Mouse (Mus musculus): ENCODE data around the gene Ovca2. TPM values are rescaled to one million over a fixed set of nuclear protein-coding genes. Genes with fewer than 3 reads are reported as not detected.

The Ovca2 gene
- polyA plus RNA-seq (2012; rRNA removed) = 15.3 and 21.1 TPM in 2 replicates

GRCm38 (mm10) chr11:75178672-75179208 is at the start of gene Ovca2:
TSS of gene Ovca2 (minus strand) at chr11:75178835.
- Histone ChIP-seq H3K4me1 (ENCODE audit: control insufficient read depth, insufficient read depth, low read length) (no peaks in the 10 kb centered on the region; the same call in 1 of the 2 replicates), H3K4me3 (replicated peaks; ENCODE audit: extremely low read depth, low read depth, low read length) (peak within 1 kb of the TSS; percentile 78)
- DNase-seq = peak; percentile 90
- TF ChIP-seq CTCF (IDR thresholded peaks at IDR 0.05; ENCODE audit: insufficient read depth, low read length) (peak; percentile 67), POLR2A (IDR thresholded peaks at IDR 0.05; ENCODE audit: borderline replicate concordance, extremely low read depth, low read depth, low read length) (peak; percentile 84)
- under 1% methylated on average over 33 of the region's 33 CpGs for WGBS

- TF ChIP-seq POLR2A (IDR thresholded peaks at IDR 0.05; ENCODE audit: borderline replicate concordance, extremely low read depth, low read depth, low read length) (no peak), CTCF (IDR thresholded peaks at IDR 0.05; ENCODE audit: insufficient read depth, low read length) (no peak)
- 60% methylated on average over 3 of the region's 3 CpGs for WGBS
- no peaks in the 10 kb centered on the region for H3K4me1 ChIP-seq (ENCODE audit: control insufficient read depth, insufficient read depth, low read length)
- no peak for DNase-seq
- H3K4me3 ChIP-seq (replicated peaks; ENCODE audit: extremely low read depth, low read depth, low read length) = no peak overlapping the region
These were observed 49.0 kb upstream of the Ovca2 start for GRCm38 (mm10) chr11:75227632-75228031.

GRCm38 (mm10) chr11:75224835-75225234 is 46.2 kb upstream of the Ovca2 start:
- WGBS = 82% methylated on average over 4 of the region's 4 CpGs
- Histone ChIP-seq H3K4me3 (replicated peaks; ENCODE audit: extremely low read depth, low read depth, low read length) (no peak overlapping the region), H3K4me1 (ENCODE audit: control insufficient read depth, insufficient read depth, low read length) (no peaks in the 10 kb centered on the region)
- no peak for TF ChIP-seq CTCF (IDR thresholded peaks at IDR 0.05; ENCODE audit: insufficient read depth, low read length)
- TF ChIP-seq POLR2A (IDR thresholded peaks at IDR 0.05; ENCODE audit: borderline replicate concordance, extremely low read depth, low read depth, low read length) = no peak
- no peak for DNase-seq

GRCm38 (mm10) chr11:75224062-75224461 is 45.4 kb upstream of the Ovca2 start:
- Histone ChIP-seq H3K4me3 (replicated peaks; ENCODE audit: extremely low read depth, low read depth, low read length) (no peak overlapping the region), H3K4me1 (ENCODE audit: control insufficient read depth, insufficient read depth, low read length) (no peaks in the 10 kb centered on the region)
- 93% methylated on average over 12 of the region's 12 CpGs for WGBS
- no peak for TF ChIP-seq POLR2A (IDR thresholded peaks at IDR 0.05; ENCODE audit: borderline replicate concordance, extremely low read depth, low read depth, low read length)
- TF ChIP-seq CTCF (IDR thresholded peaks at IDR 0.05; ENCODE audit: insufficient read depth, low read length) = no peak
- no peak for DNase-seq

- H3K4me3 ChIP-seq (replicated peaks; ENCODE audit: extremely low read depth, low read depth, low read length) = no peak overlapping the region
- TF ChIP-seq POLR2A (IDR thresholded peaks at IDR 0.05; ENCODE audit: borderline replicate concordance, extremely low read depth, low read depth, low read length) (no peak), CTCF (IDR thresholded peaks at IDR 0.05; ENCODE audit: insufficient read depth, low read length) (no peak)
- WGBS = 41% methylated on average over 6 of the region's 6 CpGs
These were observed 42.0 kb upstream of the Ovca2 start for GRCm38 (mm10) chr11:75220517-75221145.

GRCm38 (mm10) chr11:75220115-75220514 is 41.5 kb upstream of the Ovca2 start:
- 37% methylated on average over 9 of the region's 9 CpGs for WGBS
- DNase-seq = peak; percentile 14
- TF ChIP-seq POLR2A (IDR thresholded peaks at IDR 0.05; ENCODE audit: borderline replicate concordance, extremely low read depth, low read depth, low read length) (no peak), CTCF (IDR thresholded peaks at IDR 0.05; ENCODE audit: insufficient read depth, low read length) (no peak)

More at GRCm38 (mm10) chr11:75220517-75221145, 42.0 kb upstream of the Ovca2 start:
- no peaks in the 10 kb centered on the region for H3K4me1 ChIP-seq (ENCODE audit: control insufficient read depth, insufficient read depth, low read length)
- no peak for DNase-seq

GRCm38 (mm10) chr11:75214081-75214950 is 35.7 kb upstream of the Ovca2 start:
- H3K4me1 ChIP-seq (ENCODE audit: control insufficient read depth, insufficient read depth, low read length) = peaks cover 6% of the 10 kb centered on the region
- TF ChIP-seq POLR2A (IDR thresholded peaks at IDR 0.05; ENCODE audit: borderline replicate concordance, extremely low read depth, low read depth, low read length) (no peak), CTCF (IDR thresholded peaks at IDR 0.05; ENCODE audit: insufficient read depth, low read length) (no peak)
- DNase-seq = no peak
- 36% methylated on average over 13 of the region's 13 CpGs for WGBS
- H3K4me3 ChIP-seq (replicated peaks; ENCODE audit: extremely low read depth, low read depth, low read length) = no peak overlapping the region

More at GRCm38 (mm10) chr11:75220115-75220514, 41.5 kb upstream of the Ovca2 start:
- Histone ChIP-seq H3K4me1 (ENCODE audit: control insufficient read depth, insufficient read depth, low read length) (no peaks in the 10 kb centered on the region), H3K4me3 (replicated peaks; ENCODE audit: extremely low read depth, low read depth, low read length) (no peak overlapping the region)

- Histone ChIP-seq H3K4me1 (ENCODE audit: control insufficient read depth, insufficient read depth, low read length) (peaks cover 6% of the 10 kb centered on the region), H3K4me3 (replicated peaks; ENCODE audit: extremely low read depth, low read depth, low read length) (peak overlapping the region; percentile 46)
- peak; percentile 56 for DNase-seq
- WGBS = 17% methylated on average over 35 of the region's 35 CpGs
- TF ChIP-seq POLR2A (IDR thresholded peaks at IDR 0.05; ENCODE audit: borderline replicate concordance, extremely low read depth, low read depth, low read length) (no peak), CTCF (IDR thresholded peaks at IDR 0.05; ENCODE audit: insufficient read depth, low read length) (no peak)
These were observed 34.9 kb upstream of the Ovca2 start for GRCm38 (mm10) chr11:75213372-75214080.

GRCm38 (mm10) chr11:75212876-75213275 is 34.2 kb upstream of the Ovca2 start:
- Histone ChIP-seq H3K4me1 (ENCODE audit: control insufficient read depth, insufficient read depth, low read length) (peaks cover 6% of the 10 kb centered on the region), H3K4me3 (replicated peaks; ENCODE audit: extremely low read depth, low read depth, low read length) (no peak overlapping the region)
- DNase-seq = no peak
- WGBS = 67% methylated on average over 3 of the region's 3 CpGs
- TF ChIP-seq POLR2A (IDR thresholded peaks at IDR 0.05; ENCODE audit: borderline replicate concordance, extremely low read depth, low read depth, low read length) (no peak), CTCF (IDR thresholded peaks at IDR 0.05; ENCODE audit: insufficient read depth, low read length) (no peak)

Measured in lung, adult 2 months (tissue).